10 mouse cellular contexts compared by ENCODE assay signal in the genomic region with DNA sequence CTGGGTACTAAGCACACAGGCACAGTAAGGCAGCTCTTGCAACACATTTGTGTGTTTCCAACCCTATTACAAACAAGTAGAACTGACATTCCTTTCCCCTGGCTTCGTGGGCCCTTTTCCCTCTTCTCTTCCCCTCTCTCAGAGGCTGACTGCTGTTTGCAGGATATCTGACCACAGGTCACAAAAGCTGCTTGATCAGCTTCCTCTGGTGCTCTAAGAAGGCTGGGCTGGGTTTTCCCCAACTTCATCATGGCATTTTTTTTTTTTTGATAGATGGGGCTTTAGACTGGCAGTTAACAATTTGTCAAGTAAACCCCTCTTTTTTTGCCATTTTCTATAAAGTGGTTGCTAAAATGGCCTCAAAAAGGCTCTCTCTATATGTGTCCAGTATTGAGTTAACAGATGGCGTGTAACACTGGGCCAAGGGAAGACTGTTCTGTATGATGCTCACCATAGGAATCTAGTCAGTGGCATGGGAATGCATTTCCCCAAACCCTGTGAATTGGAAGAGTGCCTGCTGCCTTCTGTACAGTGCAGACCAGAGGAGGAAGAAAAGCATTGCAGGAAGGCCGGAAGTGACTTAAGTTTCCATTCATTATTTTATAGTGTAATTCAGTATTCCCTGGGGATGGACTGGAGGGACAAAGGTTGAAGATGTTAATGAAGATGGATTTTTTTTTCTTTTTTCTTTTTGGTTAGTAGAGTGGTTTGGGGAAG. TPM values are rescaled to one million over a fixed set of nuclear protein-coding genes. Genes with fewer than 3 reads are reported as not detected.
DNase-seq lines count a peak whose midpoint lies in the region; ATAC-seq and TF ChIP-seq lines count a peak whose summit lies in the region.
"Had no signal": no experiment of that assay in that cellular context is flagged by ENCODE, and none has a peak within 500 bp of the region (broad histone marks: within the 10 kb centered on the region; RNA-seq: fewer than 3 reads in every experiment).

No protein-coding gene starts in this region.

- no peak overlapping the region for H3K9ac ChIP-seq in heart, embryonic 16.5 days (ENCODE audit: low read length)
- H3K9ac ChIP-seq in heart, embryonic 11.5 days (ENCODE audit: low read depth, low read length), result no peak overlapping the region
- H3K9ac ChIP-seq: hindbrain, embryonic 12.5 days; liver, embryonic 15.5 days had no signal

- DNase-seq in left cerebral cortex, postnatal 4 days, result peak; percentile 2
- DNase-seq in left cerebral cortex, adult 11 months (ENCODE audit: low spot score), result no peak
- DNase-seq in cerebellum, postnatal 10 days, result peak; percentile 63 to 64
- DNase-seq in Muller cell, postnatal 12 days (ENCODE audit: inconsistent ontology term), result no peak
- no peak for DNase-seq in layer of hippocampus, postnatal 14 days (ENCODE audit: low spot score in 2 of 2)

- no peak for TF ChIP-seq CTCF in bone marrow macrophage, adult 2 months (IDR thresholded peaks at IDR 0.05; ENCODE audit: low read depth, low read length)

- WGBS in heart, embryonic 16.5 days, result 54% methylated on average over 3 of the region's 3 CpGs
- WGBS in heart, embryonic 11.5 days (ENCODE audit: insufficient replicate concordance), result 54% methylated on average over 3 of the region's 3 CpGs

- no peak for TF ChIP-seq POLR2A in bone marrow macrophage, adult 2 months (IDR thresholded peaks at IDR 0.05; ENCODE audit: borderline replicate concordance, low read depth, low read length)

- H3K27ac ChIP-seq in heart, embryonic 16.5 days (ENCODE audit: low read length), result no peak overlapping the region
- no peak overlapping the region for H3K27ac ChIP-seq in heart, embryonic 11.5 days (ENCODE audit: low read depth, low read length)
- H3K27ac ChIP-seq in bone marrow macrophage, adult 2 months (ENCODE audit: insufficient read depth, low read depth, low read length), result peak overlapping the region; percentile 72
- H3K27ac ChIP-seq: hindbrain, embryonic 12.5 days; liver, embryonic 15.5 days had no signal

- no peak overlapping the region; the same call in 1 of the 2 replicates for H3K4me3 ChIP-seq in heart, embryonic 16.5 days (ENCODE audit: low read length)
- no peak overlapping the region for H3K4me3 ChIP-seq in heart, embryonic 11.5 days (ENCODE audit: low read depth, low read length)
- peak overlapping the region; percentile 88 for H3K4me3 ChIP-seq in bone marrow macrophage, adult 2 months (ENCODE audit: insufficient read depth, low read length)
- H3K4me3 ChIP-seq: liver, embryonic 15.5 days had no signal

- H3K27me3 ChIP-seq in heart, embryonic 16.5 days (ENCODE audit: control insufficient read depth, insufficient read depth, low read length), result peaks cover 3% of the 10 kb centered on the region
- H3K27me3 ChIP-seq in heart, embryonic 11.5 days (ENCODE audit: control insufficient read depth, insufficient read depth, low read length), result peaks cover 7% of the 10 kb centered on the region

- no peaks in the 10 kb centered on the region; the same call in 1 of the 2 replicates for H3K9me3 ChIP-seq in heart, embryonic 16.5 days (replicated peaks; ENCODE audit: control insufficient read depth, low read length)
- H3K9me3 ChIP-seq in heart, embryonic 11.5 days (replicated peaks; ENCODE audit: control insufficient read depth, low read length), result 0 out of 2 replicates have a peak, but pooled peaks cover 2% of the 10 kb centered on the region
- H3K9me3 ChIP-seq: hindbrain, embryonic 12.5 days; liver, embryonic 15.5 days had no signal

- no peak for ATAC-seq in heart, embryonic 16.5 days (replicated peaks; ENCODE audit: extremely low read depth, insufficient read depth, low FRiP score)
- no peak for ATAC-seq in heart, embryonic 11.5 days (replicated peaks; ENCODE audit: insufficient number of reproducible peaks, low FRiP score, low TSS enrichment)

- no peaks in the 10 kb centered on the region for H3K36me3 ChIP-seq in heart, embryonic 16.5 days (ENCODE audit: control insufficient read depth, insufficient read depth)
- H3K36me3 ChIP-seq in heart, embryonic 11.5 days (ENCODE audit: control insufficient read depth, insufficient read depth, low read length), result no peaks in the 10 kb centered on the region
- H3K36me3 ChIP-seq: hindbrain, embryonic 12.5 days; liver, embryonic 15.5 days had no signal

- no peaks in the 10 kb centered on the region for H3K4me1 ChIP-seq in heart, embryonic 16.5 days (ENCODE audit: control insufficient read depth, insufficient read depth, low read length)
- no peaks in the 10 kb centered on the region for H3K4me1 ChIP-seq in heart, embryonic 11.5 days (ENCODE audit: control insufficient read depth, insufficient read depth, low read length)
- H3K4me1 ChIP-seq in bone marrow macrophage, adult 2 months (ENCODE audit: control insufficient read depth, insufficient read depth, low read length), result peaks cover 14% of the 10 kb centered on the region
- H3K4me1 ChIP-seq: hindbrain, embryonic 12.5 days; liver, embryonic 15.5 days had no signal

- peak overlapping the region; percentile 75 for H3K4me2 ChIP-seq in heart, embryonic 16.5 days (ENCODE audit: low read depth, low read length)
- no peak overlapping the region for H3K4me2 ChIP-seq in heart, embryonic 11.5 days
- H3K4me2 ChIP-seq: liver, embryonic 15.5 days had no signal

- intact Hi-C loops in left cerebral cortex, postnatal 4 days (cut with DNase I), result no loop called here

RNA-seq across cellular contexts. Expression of a gene that starts 2.6 kb away (rescaled TPM):
- 6.6 and 6.8 TPM in 2 replicates for polyA plus RNA-seq in heart, embryonic 16.5 days (2015; fragmentation: Nextera tagmentation; extraction: Ambion mirVana)
- 2.0 and 2.6 TPM in 2 replicates for polyA plus RNA-seq in heart, embryonic 11.5 days (2014; fragmentation: Nextera tagmentation; extraction: Ambion mirVana)
- total RNA-seq in left cerebral cortex, postnatal 4 days (2021), result 1 to 10 TPM; 4.2 to 5.2 TPM
- 2.1 and 3.1 TPM in 2 replicates for polyA plus RNA-seq in bone marrow macrophage, adult 2 months (2012; ENCODE audit: insufficient read depth, insufficient read length, missing spikeins)
- total RNA-seq in layer of hippocampus, postnatal 14 days (2021), result 1 to 10 TPM; 2.1 to 6.3 TPM

Comparison
In these comparisons a context has a peak if more than half of its experiments do, and no peak if none do; other contexts are left out.
1. DNase-seq: peak in left cerebral cortex, postnatal 4 days (single experiment) and cerebellum, postnatal 10 days (2 of 2); none in left cerebral cortex, adult 11 months (single experiment), Muller cell, postnatal 12 days (single experiment) and layer of hippocampus, postnatal 14 days (0 of 2).